Mouse (Mus musculus) hematopoietic multipotent progenitor cell, adult 10-12 weeks (in vitro differentiated cells): Measurements from ENCODE around the gene Dhrs11. TPM values are rescaled to one million over a fixed set of nuclear protein-coding genes. Genes with fewer than 3 reads are reported as not detected.

Source experiments
- polyA plus RNA-seq: library from polyadenylated mRNA; stranded (reverse); fragments of >175 nt; gene quantifications from 2 replicates; pipeline ENCODE4 v1.2.3, GENCODE M21; 2012; ENCODE audit warnings: low replicate concordance

The Dhrs11 gene
- polyA plus RNA-seq = 12.8 and 36.0 TPM in 2 replicates

DNA sequence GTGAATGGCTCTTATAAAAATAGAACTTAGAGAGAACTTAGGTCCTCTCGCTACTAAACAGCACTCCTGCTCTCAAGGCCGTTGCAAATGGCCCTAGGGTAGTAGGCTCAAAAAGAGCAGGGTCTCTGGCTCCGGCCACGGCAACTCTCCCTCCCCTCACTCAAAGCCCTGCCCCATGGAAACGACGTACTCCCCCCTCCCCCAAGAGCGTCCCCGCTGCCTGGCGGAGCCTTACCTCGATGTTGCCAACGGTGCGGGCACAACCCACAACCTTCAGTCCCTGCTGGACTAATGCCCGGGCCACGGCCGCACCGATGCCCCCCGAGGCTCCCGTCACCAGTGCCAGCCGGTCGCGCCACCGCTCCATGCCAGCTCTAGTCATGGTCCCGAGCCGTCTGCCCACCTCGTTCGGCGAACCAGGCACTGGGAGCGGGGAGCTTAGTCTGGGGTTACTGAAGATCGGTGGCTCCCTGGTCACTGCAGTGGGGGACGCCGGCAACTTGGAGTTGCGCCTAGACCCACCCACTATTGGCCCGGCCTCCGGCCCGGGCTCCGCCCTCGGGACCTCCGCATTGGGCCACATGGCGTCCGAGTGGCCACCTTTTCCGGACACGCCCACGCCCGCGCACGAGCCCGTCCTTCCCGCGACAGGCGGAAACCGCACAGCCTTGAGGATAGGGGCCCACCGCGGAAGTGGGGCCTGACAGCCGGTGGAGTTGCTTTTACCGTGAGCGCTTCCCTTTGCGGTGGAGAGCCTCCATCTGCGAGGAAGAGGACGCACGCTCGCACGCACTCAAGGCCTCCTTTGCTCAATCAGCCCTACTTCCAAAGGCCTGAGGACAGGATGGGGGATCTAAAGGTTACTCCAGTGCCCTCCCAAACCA, at the start of gene Dhrs11:
Gene Dhrs11 (minus strand): TSS at position 479 of the 884 bp plus-strand sequence.

DNA sequence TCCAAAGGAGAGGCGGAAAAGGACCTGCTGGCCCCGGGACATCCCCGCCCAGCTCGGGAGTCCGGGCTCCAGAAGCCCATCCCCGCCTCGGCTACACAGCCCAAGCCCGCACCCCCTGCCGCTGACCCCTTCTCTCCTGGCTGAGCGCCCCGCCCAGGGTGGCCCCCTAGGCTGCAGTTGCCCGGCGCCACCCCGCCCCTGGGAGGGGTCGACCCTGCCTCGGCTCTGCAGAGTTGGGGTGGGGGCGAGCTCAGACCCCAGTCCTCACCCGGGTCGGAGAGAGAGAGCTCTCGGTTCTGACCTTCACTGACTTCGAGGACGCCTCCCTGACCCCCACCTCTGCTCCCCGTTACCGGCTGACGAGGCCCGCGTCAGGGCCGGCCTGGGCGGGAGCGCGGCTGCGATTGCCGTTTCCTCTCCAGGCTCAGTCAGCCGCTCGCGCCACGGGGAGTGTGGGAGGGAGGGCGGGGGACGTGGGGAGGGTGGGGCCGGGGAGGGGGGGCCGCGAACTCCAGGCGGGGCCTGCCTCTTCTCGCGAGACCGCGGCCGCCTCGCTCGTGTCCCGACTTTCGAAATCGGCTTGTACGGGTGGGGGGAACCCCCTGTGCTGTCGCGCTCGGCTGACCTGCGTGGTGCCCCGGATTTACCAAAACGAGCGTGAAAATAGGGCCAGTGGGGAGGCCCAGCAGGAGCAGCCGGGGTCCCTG, 41.7 kb upstream of the Dhrs11 start, which contains the start of gene Ggnbp2:
Gene Ggnbp2 (minus strand): TSS at position 481 of the 707 bp plus-strand sequence.

DNA sequence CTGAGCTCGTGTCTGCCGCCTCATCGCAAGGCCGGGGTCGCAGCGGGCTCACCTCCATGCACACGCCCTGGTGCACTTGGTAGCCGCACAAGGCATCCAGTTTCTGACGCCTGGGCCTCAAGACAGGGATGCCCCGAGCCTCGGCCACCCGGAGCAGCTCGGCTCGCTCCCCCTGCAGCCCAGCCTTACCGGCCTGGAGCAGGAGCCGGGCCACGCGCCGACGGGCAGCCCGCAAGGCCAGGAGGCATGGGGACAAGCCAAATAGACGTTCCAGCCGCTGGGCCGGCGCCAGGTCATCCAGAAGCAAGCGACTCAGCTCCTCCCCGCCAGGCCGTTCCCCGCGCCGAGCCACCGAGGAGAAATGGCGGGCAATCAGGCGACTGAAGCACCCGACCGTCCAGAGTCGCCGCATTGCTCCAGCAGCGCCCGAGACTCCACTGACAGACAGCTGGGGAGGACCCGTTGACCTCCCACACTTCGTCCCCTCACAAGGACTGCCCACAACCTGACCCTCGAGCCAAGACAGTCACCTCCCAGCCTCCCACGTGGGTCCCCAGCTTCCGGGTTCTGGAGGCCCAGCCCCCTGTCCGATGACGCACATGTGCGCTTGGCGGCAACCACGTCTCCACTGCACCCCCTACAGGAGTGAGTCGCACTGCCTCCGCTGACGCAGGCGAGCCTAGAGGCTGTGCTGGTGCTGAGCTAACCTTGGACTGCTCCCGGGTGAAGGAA, 9.7 kb downstream of the Dhrs11 start, which contains the start of gene Mrm1:
Gene Mrm1 (minus strand): TSS at position 555 of the 732 bp plus-strand sequence.

Other genes with a start within 250 kb of the Dhrs11 start
- gene Mrm1, start 9.5 kb downstream of the Dhrs11 start, polyA plus RNA-seq = 8.2 and 12.2 TPM in 2 replicates
- gene Ggnbp2, start 41.8 kb upstream of the Dhrs11 start, polyA plus RNA-seq = 84.8 and 114 TPM in 2 replicates
- 7.4 and 12.7 TPM in 2 replicates for gene Myo19, start 51.2 kb upstream of the Dhrs11 start, polyA plus RNA-seq
- 1.3 and 2.4 TPM in 2 replicates for gene Pigw, start 51.3 kb upstream of the Dhrs11 start, polyA plus RNA-seq
- gene Znhit3, start 87.4 kb upstream of the Dhrs11 start, polyA plus RNA-seq = 1.6 and 1.8 TPM in 2 replicates
- gene Car4, start 128.8 kb upstream of the Dhrs11 start, polyA plus RNA-seq = not detected in 2 replicates